Mouse (Mus musculus) layer of hippocampus, postnatal 25 days (tissue): ENCODE measurements around the gene Slc37a4. TPM values are rescaled to one million over a fixed set of nuclear protein-coding genes. Genes with fewer than 3 reads are reported as not detected.
"Not testable (repeated sequence)": the region's sequence is repeated elsewhere in the genome, so short reads cannot be mapped to it uniquely, and the experiment has no call there.

Source experiments
- DNase-seq, 2 experiments: peaks; one replicate each; pipeline ENCODE4 v3.0.0; 2022; ENCODE audit warnings: mixed read lengths in 2 of 2, low spot score in 1 of 2; ENCODE audit errors: extremely low spot score in 1 of 2
- total RNA-seq, 2 experiments: library from RNA; stranded (reverse); gene quantifications; 2 replicates each; pipeline ENCODE4 v1.2.3; 2021

Gene Slc37a4
- total RNA-seq: 10 to 100 TPM; 32.6 to 34.7 TPM

GRCm38 (mm10) chr9:44396684-44397411 is at the start of gene Slc37a4:
Slc37a4 (plus strand) TSS chr9:44396852.
- peak; percentile 65 to 77 for DNase-seq

GRCm38 (mm10) chr9:44347166-44347565 is 49.5 kb upstream of the Slc37a4 start:
- no peak for DNase-seq

GRCm38 (mm10) chr9:44347621-44348020 is 49.0 kb upstream of the Slc37a4 start:
- no peak for DNase-seq

GRCm38 (mm10) chr9:44348546-44348945 is 48.1 kb upstream of the Slc37a4 start:
- no peak for DNase-seq

- no peak for DNase-seq
Observed at GRCm38 (mm10) chr9:44351396-44351795, 45.3 kb upstream of the Slc37a4 start.

- DNase-seq: no peak
Observed at GRCm38 (mm10) chr9:44352337-44352736, 44.3 kb upstream of the Slc37a4 start.

- no peak for DNase-seq
Observed at GRCm38 (mm10) chr9:44353142-44353541, 43.5 kb upstream of the Slc37a4 start.

- no peak for DNase-seq
Observed at GRCm38 (mm10) chr9:44357207-44357606, 39.4 kb upstream of the Slc37a4 start.

GRCm38 (mm10) chr9:44361190-44361917 is 35.3 kb upstream of the Slc37a4 start, which contains the start of gene Vps11:
Vps11 (minus strand) TSS chr9:44361670.
- peak; percentile 87 to 93 for DNase-seq

- not testable (repeated sequence) for DNase-seq
Observed at GRCm38 (mm10) chr9:44361931-44362330, 34.7 kb upstream of the Slc37a4 start.

- DNase-seq: peak in 1 of 2 experiments; percentile 33
Observed at GRCm38 (mm10) chr9:44364480-44364879, 32.2 kb upstream of the Slc37a4 start.

GRCm38 (mm10) chr9:44373386-44373785 is 23.3 kb upstream of the Slc37a4 start:
- DNase-seq: no peak

GRCm38 (mm10) chr9:44376141-44376540 is 20.5 kb upstream of the Slc37a4 start:
- no peak for DNase-seq

- DNase-seq: not testable (repeated sequence)
Observed at GRCm38 (mm10) chr9:44377335-44377734, 19.3 kb upstream of the Slc37a4 start.

GRCm38 (mm10) chr9:44378153-44378730 is 18.4 kb upstream of the Slc37a4 start:
- DNase-seq: no peak

- DNase-seq: peak; percentile 95 to 96
Observed at GRCm38 (mm10) chr9:44379054-44379834, 17.4 kb upstream of the Slc37a4 start, which contains the start of gene Hyou1. Hyou1 (plus strand) TSS chr9:44379490.

- no peak for DNase-seq
Observed at GRCm38 (mm10) chr9:44379862-44380261, 16.8 kb upstream of the Slc37a4 start.

GRCm38 (mm10) chr9:44384596-44384995 is 12.1 kb upstream of the Slc37a4 start:
- DNase-seq: no peak

- DNase-seq: no peak
Observed at GRCm38 (mm10) chr9:44387221-44387620, 9.4 kb upstream of the Slc37a4 start.

GRCm38 (mm10) chr9:44389273-44389672 is 7.4 kb upstream of the Slc37a4 start:
- DNase-seq: peak in 1 of 2 experiments; percentile 52
